Mouse (Mus musculus) liver, postnatal 0 days (tissue): ENCODE measurements around the gene Olfml2a.

Source experiments
- CTCF ChIP-seq: sonication (generic); IDR thresholded peaks from 2 replicates; pipeline ENCODE4 v1.5.1; 2016; ENCODE audit warnings: antibody characterized with exemption, low read depth
- EP300 ChIP-seq: IDR thresholded peaks from 2 replicates; pipeline ENCODE4 v1.6.1; 2016; ENCODE audit warnings: antibody characterized with exemption, low read depth, mild to moderate bottlenecking

DNA sequence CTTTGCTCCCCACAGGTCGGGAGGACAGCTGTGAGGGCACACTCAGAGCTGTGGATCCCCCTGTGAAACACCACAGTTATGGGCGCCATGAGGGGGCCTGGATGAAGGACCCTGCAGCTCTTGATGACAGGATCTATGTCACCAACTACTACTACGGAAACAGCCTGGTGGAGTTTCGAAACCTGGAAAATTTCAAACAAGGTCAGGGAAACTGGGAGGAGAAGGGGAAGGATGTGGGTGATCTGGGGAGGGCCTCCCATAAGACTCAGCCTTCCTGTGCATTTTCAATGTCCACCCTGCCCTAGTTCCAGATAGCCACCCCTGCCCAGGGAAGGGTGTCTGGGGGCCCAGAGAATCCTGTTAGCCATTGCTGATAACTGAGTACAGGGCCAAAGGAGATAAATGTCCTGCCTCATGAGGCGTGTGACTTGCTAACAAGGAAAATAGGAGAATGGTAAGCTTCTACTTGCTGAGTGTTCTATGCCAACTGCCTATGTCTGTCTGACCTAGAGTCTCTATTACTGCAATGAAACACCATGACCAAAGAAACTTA lies 26.0 kb downstream of the Olfml2a start:
- TF ChIP-seq CTCF = no peak
- no peak for TF ChIP-seq EP300
